Mouse (Mus musculus): ENCODE data around the gene Clec2g.

DNA sequence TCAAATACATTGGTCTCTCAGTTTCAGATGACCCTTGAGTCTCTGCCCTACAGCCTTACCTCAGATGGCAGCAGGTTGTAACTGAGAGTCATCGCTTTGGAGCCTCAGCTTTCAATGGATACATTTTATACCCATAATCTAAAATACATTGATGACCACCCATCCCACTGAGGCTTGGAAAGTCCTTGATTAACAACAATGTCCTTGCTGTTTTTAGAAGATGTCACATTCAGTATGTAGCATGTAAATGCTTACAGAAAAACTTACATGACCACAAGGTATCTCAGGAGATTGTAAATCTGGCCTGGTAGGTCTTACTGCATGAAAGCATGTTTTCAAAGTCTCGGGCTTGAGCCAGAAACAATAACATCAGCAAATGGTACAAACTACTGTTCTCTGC, 96.8 kb downstream of the Clec2g start:
- TF ChIP-seq POLR2A (IDR thresholded peaks at IDR 0.05; ENCODE audit: borderline replicate concordance, control insufficient read depth, low read depth, low read length) (no peak), CTCF (IDR thresholded peaks at IDR 0.05; ENCODE audit: control insufficient read depth, insufficient read depth, low read length) (no peak)
